Mouse (Mus musculus) olfactory bulb, adult 2 months (tissue): ENCODE results near the gene Zcchc24. TPM values are rescaled to one million over a fixed set of nuclear protein-coding genes. Genes with fewer than 3 reads are reported as not detected.

Experiments
- H3K27ac ChIP-seq: fragments of 200-500 bp; 2 replicates; pipeline ENCODE4 v1.5.1; 2012; ENCODE audit warnings: low read depth, low read length; ENCODE audit not compliant: insufficient read depth
- H3K4me1 ChIP-seq: fragments of 200-500 bp; 2 replicates; pipeline ENCODE4 v1.6.1; 2012; ENCODE audit warnings: low read length; ENCODE audit not compliant: control insufficient read depth, insufficient read depth
- H3K4me3 ChIP-seq: fragments of 200-500 bp; 2 replicates; pipeline ENCODE4 v1.5.1; 2012; ENCODE audit warnings: mild to moderate bottlenecking, low read depth, low read length, moderate library complexity; ENCODE audit not compliant: insufficient read depth
- CTCF ChIP-seq: fragments of 200-500 bp; IDR thresholded peaks from 2 replicates; pipeline ENCODE4 v1.5.1; 2012; ENCODE audit warnings: low read depth, mild to moderate bottlenecking, low read length, moderate library complexity; ENCODE audit not compliant: insufficient read depth
- POLR2A ChIP-seq: fragments of 200-500 bp; IDR thresholded peaks from 2 replicates; pipeline ENCODE4 v1.6.1; 2012; ENCODE audit warnings: mild to moderate bottlenecking, low read depth, low read length, moderate library complexity; ENCODE audit not compliant: insufficient read depth
- WGBS: fragments of 180-500 bp; shearing (Covaris S2); methylation state at CpG from one replicate; pipeline ENCODE4 v1.1.7; 2018; 5-methylcytosine and 5-hydroxymethylcytosine counted together
- polyA plus RNA-seq: library from polyadenylated mRNA; stranded (reverse); fragments of >200 nt; gene quantifications from 2 replicates; pipeline ENCODE4 v1.2.4, GENCODE M21; 2012; ENCODE audit warnings: low replicate concordance; ENCODE audit not compliant: missing spikeins, insufficient read depth, insufficient read length

Zcchc24 gene
- polyA plus RNA-seq, 1 experiment = not detected

DNA sequence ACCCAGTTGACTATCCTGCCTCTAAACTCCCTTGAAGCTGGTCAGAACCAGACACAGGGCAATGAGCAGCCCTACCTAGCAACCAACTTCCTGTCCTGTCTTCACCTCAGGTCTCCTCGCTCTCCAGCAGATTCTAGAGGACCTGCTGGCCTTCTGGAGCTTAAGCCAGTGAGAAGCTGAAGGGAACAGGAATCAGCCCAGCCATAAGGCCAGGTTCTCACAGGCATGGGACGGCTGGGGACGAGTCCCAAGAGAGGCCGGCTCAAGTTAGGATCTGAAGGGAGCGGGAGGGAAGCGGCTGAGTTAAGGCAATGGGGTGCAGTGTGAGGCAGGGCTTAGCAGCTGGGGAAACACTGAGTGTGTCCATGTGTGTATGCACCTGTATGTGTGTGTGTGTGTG lies 22.5 kb downstream of the Zcchc24 start:
- TF ChIP-seq POLR2A (no peak), CTCF (no peak)
- peaks cover 35% of the 10 kb centered on the region for H3K4me1 ChIP-seq
- 92% methylated on average over 6 of the region's 6 CpGs for WGBS
- no peak overlapping the region for H3K27ac ChIP-seq
- no peak overlapping the region for H3K4me3 ChIP-seq

DNA sequence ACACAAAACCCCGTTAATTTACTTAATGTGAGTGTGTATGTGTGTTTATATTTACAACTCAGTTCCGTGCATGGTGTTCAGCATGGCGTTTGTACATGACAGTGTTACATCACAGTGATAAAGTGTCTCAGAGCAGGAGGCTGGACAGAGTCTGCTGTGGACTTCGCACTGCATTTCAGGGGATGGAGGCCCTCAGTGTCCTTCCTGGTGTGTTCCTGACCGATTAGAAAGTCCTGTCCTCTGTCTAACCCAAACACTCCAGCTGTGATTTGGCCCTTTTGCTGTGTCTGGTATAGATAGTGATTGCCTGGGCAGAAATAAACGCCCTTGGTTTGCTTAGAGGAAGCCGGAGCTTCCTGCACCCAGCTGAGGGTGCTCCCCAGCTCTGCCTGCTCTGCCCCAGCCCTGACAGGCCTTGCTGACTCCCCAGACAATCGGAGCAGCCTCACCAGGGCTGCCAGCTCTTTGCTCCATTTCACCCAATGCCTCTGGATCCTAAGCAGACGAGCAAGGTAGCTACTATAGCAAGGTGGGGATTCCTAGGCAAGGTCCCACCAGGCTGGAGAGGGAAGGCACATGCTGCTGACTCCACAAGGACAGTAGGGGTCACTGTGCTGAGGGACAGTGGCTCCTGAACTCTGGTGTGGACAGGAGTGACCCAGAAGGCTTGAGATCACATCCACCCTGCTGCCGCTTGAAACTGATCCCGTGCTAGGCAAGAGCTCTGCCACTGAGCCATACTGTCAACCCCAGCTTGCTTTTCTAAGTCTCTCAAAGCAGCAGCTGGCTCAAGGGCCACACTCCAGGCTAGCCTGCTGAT lies 23.3 kb downstream of the Zcchc24 start:
- Histone ChIP-seq H3K4me1 (peaks cover 40% of the 10 kb centered on the region), H3K27ac (0 out of 2 replicates have a peak overlapping the region, but pooled peaks have one; percentile 12), H3K4me3 (no peak overlapping the region)
- TF ChIP-seq CTCF (no peak), POLR2A (no peak)
- 58% methylated on average over 11 of the region's 11 CpGs for WGBS

DNA sequence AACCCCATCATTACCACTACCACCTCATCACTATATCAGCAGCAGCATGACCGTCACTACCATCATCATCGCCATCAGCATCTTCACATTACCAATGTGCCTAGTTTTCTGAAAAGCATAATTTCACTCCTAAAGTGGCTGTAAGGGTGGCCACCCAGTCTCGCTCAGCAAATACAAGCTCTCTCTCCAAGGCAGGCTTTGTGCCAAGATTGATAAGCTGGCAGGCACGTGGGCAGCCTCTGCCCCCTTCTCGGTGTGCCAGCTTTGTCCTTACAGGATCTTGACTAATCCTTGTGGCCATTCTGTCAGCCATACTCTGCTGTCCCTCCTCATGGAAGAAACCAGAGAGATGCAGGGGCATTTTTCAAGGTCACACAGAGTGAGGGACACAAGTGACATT lies 25.9 kb downstream of the Zcchc24 start:
- whole genome bisulfite sequencing = 61% methylated on average over 5 of the region's 5 CpGs
- TF ChIP-seq POLR2A = no peak
- TF ChIP-seq CTCF = no peak
- no peak overlapping the region for H3K27ac ChIP-seq
- peaks cover 39% of the 10 kb centered on the region for H3K4me1 ChIP-seq
- H3K4me3 ChIP-seq = no peak overlapping the region

DNA sequence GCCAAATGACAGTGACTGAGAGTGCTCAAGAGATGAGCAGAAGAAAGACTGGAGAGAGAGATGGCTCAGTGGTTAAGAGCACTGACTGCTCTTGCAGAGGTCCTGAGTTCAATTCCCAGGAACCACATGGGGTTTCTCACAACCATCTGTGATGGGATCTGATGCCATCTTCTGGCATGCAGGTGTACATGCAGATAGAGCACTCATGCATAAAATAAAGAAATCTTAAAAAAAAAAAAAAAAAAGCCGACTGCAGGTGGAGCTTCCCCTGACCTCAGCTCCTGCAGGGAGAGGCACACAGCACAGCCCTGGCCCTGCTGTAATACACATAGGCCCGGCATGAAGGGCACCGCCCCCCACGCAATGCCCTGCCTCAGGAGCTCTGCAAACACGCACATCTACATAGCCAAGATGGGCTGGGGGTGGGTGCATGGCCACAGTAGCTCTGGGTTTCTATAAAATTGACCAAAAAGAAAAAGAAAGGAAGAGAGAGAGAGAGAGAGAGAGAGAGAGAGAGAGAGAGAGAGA lies 26.9 kb downstream of the Zcchc24 start:
- TF ChIP-seq CTCF (no peak), POLR2A (no peak)
- H3K4me3 ChIP-seq = no peak overlapping the region
- H3K27ac ChIP-seq = no peak overlapping the region
- H3K4me1 ChIP-seq = peaks cover 39% of the 10 kb centered on the region
- WGBS = 73% methylated on average over 5 of the region's 5 CpGs

DNA sequence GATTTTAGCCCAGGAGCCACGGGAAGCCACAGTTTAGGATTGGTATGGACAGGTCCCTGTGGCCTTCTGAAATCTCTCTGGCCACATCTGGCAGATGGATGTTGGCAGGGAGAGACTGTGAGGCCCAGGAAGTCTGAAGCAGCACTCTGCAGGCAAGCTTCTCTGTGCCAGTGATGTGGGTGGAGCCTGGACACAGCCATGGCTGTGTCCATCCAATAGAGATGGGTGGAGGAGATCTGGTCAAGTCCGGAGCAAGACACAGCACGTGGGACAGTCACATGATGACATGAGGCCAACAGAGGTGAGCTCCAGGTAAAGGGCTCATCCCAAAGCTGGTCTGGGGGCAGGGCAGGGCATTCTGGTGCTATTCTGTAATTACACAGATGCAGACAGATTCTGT lies 27.6 kb downstream of the Zcchc24 start:
- WGBS = 67% methylated on average over 3 of the region's 3 CpGs
- H3K4me3 ChIP-seq = no peak overlapping the region
- TF ChIP-seq POLR2A (no peak), CTCF (no peak)
- H3K4me1 ChIP-seq = peaks cover 44% of the 10 kb centered on the region
- H3K27ac ChIP-seq = no peak overlapping the region

DNA sequence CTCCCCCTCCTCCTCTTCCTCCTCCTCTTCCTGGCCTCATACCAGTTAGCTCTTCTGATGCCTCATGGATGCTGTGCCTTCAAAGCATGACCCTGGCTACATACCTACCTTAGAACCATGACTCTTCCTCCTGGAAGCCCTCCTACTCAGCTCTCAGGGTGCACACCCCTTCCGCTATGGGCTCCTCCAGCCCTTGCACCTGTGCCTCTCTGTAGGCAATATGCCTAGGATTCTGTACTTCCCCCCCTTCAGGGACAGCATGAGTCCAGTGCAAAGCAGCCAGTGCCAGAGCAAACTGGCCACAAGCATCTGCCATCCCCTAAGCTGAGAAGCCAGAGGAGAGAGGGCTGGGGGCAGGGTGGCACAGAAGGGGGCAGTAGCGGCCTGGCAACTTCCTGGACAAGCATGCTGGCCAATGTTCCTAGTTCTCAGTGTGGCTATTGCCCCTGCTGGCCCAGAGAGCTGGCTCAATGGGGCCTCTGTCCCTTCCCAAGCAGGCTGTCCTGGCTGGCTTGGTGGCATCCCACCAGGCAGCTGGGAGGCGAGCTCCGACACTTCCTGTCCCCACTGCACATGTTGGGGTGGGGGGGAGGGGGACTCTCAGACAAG lies 28.8 kb downstream of the Zcchc24 start:
- WGBS = 63% methylated on average over 4 of the region's 4 CpGs
- H3K27ac ChIP-seq = no peak overlapping the region
- TF ChIP-seq POLR2A = no peak
- no peak for TF ChIP-seq CTCF

DNA sequence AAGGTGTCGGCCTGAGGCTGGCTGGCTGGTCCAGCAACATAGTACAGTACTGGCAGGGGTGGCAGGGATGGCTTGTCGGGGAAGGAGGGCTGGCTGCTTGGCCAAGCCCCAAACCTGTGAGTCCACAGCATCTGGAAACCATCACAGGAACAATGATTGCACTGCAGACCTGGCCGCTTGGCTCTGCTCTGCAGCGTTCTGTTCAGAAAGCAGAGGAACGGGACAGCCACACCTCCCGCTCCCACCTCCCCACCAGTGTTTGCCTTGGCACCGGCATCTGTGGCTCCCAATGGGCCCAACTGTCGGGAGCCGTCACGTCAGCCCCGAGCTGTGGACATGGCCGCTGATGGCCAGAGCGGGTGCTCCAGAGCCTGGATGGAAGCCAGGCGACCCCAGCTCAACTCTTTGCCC lies 30.2 kb downstream of the Zcchc24 start:
- H3K27ac ChIP-seq = no peak overlapping the region
- peaks cover 55% of the 10 kb centered on the region for H3K4me1 ChIP-seq
- no peak overlapping the region for H3K4me3 ChIP-seq
- TF ChIP-seq POLR2A (no peak), CTCF (no peak)
- WGBS = 61% methylated on average over 14 of the region's 14 CpGs

More for the DNA sequence above, 28.8 kb downstream of the Zcchc24 start:
- Histone ChIP-seq H3K4me3 (no peak overlapping the region), H3K4me1 (peaks cover 49% of the 10 kb centered on the region)

DNA sequence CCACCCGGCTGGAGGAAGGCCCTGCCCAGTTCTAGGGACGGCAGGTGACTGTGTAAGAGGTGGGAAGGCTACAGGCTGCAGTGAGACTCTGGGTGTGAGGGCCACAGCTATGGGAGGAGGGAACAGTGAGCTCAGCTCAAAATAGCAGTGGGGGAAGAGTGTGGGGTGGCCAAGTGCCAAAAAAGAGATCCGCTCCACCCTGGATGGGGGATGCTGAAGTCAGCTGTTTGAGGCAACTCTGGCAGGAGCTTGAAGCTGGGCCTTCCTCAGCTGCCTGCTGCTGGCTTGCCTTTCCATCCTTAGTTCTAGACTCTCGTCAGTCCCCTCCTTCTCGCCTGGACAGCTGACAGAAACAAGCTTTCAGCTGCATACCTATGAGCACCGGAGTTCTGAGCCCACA lies 32.2 kb downstream of the Zcchc24 start:
- H3K27ac ChIP-seq = peak overlapping the region; percentile 43; the same call in 1 of the 2 replicates
- no peak overlapping the region for H3K4me3 ChIP-seq
- 16% methylated on average over 6 of the region's 6 CpGs for WGBS
- H3K4me1 ChIP-seq = peaks cover 55% of the 10 kb centered on the region
- TF ChIP-seq CTCF = no peak
- TF ChIP-seq POLR2A = no peak

DNA sequence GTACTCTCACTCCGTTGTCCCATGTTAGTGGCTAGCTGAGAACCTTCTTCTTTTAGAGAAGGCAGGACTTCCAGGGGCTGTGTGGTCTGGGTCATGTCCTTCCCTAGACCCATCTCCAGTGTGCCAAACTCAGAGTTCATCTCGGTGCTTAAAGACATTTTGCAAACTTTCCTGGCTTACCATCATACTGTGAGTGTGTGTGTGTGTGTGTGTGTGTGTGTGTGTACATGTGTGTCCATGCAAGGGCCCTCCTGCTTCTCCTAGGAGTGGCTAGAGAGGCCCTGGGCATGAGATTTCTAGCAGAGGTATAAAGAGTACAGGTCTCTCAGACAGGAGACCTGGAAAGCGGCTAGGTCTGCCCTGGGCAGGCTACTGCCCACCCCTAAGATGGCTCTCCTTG lies 32.7 kb downstream of the Zcchc24 start:
- 66% methylated on average over 3 of the region's 3 CpGs for WGBS
- TF ChIP-seq POLR2A (no peak), CTCF (no peak)
- Histone ChIP-seq H3K4me3 (no peak overlapping the region), H3K4me1 (peaks cover 53% of the 10 kb centered on the region), H3K27ac (peak overlapping the region; percentile 43; the same call in 1 of the 2 replicates)
